Mouse (Mus musculus) forebrain, embryonic 13.5 days (tissue): Measurements from ENCODE around the gene Plcb1. TPM values are rescaled to one million over a fixed set of nuclear protein-coding genes. Genes with fewer than 3 reads are reported as not detected.

Source experiments
- ATAC-seq: fragments of 200-750 bp; cut with Nextera tagmentation; 2 replicates; pipeline ENCODE4 v1.8.0; 2017
- H3K27ac ChIP-seq: fragments of 300-500 bp; sonication (generic); 2 replicates; pipeline ENCODE4 v1.5.1; 2015; ENCODE audit warnings: inconsistent platforms, mild to moderate bottlenecking, moderate library complexity
- H3K27me3 ChIP-seq: fragments of 300-500 bp; sonication (generic); 2 replicates; pipeline ENCODE4 v1.6.1; 2015; ENCODE audit warnings: mild to moderate bottlenecking, inconsistent platforms
- H3K36me3 ChIP-seq: fragments of 300-500 bp; sonication (generic); 2 replicates; pipeline ENCODE4 v1.6.1; 2015; ENCODE audit warnings: mild to moderate bottlenecking, inconsistent platforms; ENCODE audit not compliant: poor library complexity, severe bottlenecking
- H3K4me1 ChIP-seq: fragments of 300-500 bp; sonication (generic); 2 replicates; pipeline ENCODE4 v1.6.1; 2015; ENCODE audit warnings: inconsistent platforms
- H3K4me2 ChIP-seq: fragments of 300-500 bp; sonication (generic); 2 replicates; pipeline ENCODE4 v1.6.1; 2015; ENCODE audit warnings: inconsistent platforms, mild to moderate bottlenecking, moderate library complexity
- H3K4me3 ChIP-seq: fragments of 300-500 bp; sonication (generic); 2 replicates; pipeline ENCODE4 v1.5.1; 2015; ENCODE audit warnings: mild to moderate bottlenecking, inconsistent platforms
- H3K9ac ChIP-seq: fragments of 300-500 bp; sonication (generic); 2 replicates; pipeline ENCODE4 v1.6.1; 2015; ENCODE audit warnings: mild to moderate bottlenecking, inconsistent platforms
- H3K9me3 ChIP-seq: fragments of 300-500 bp; sonication (generic); replicated peaks from 2 replicates; pipeline ENCODE4 v1.6.1; 2016; ENCODE audit warnings: inconsistent platforms
- whole genome bisulfite sequencing: fragments of 180-500 bp; shearing (Covaris S2); methylation state at CpG from one replicate; pipeline ENCODE4 v1.1.7; 2015; 5-methylcytosine and 5-hydroxymethylcytosine counted together
- polyA plus RNA-seq: library from polyadenylated mRNA; unstranded; fragments of >200 nt; fragmentation: Nextera tagmentation; extraction: Ambion mirVana; gene quantifications from 2 replicates; pipeline ENCODE4 v1.2.1, GENCODE M21; 2015

The Plcb1 gene
- polyA plus RNA-seq, 1 experiment from 2014 or later: 27.3 TPM

- WGBS: 20% methylated on average over 5 of the region's 5 CpGs
- Histone ChIP-seq H3K4me3 (no peak overlapping the region), H3K27me3 (no peaks in the 10 kb centered on the region), H3K4me1 (no peaks in the 10 kb centered on the region), H3K27ac (no peak overlapping the region), H3K36me3 (no peaks in the 10 kb centered on the region), H3K4me2 (no peak overlapping the region), H3K9ac (no peak overlapping the region), H3K9me3 (no peaks in the 10 kb centered on the region)
- no peak for ATAC-seq
Observed at GRCm38 (mm10) chr2:135419301-135419700, 633.4 kb downstream of the Plcb1 start.

- no peaks in the 10 kb centered on the region for H3K36me3 ChIP-seq
- 87% methylated on average over 5 of the region's 5 CpGs for WGBS
- H3K27ac ChIP-seq: no peak overlapping the region
- no peak overlapping the region for H3K4me3 ChIP-seq
- H3K4me1 ChIP-seq: peaks cover 5% of the 10 kb centered on the region; the same call in 1 of the 2 replicates
- no peaks in the 10 kb centered on the region for H3K27me3 ChIP-seq
- H3K9ac ChIP-seq: no peak overlapping the region
- H3K9me3 ChIP-seq: no peaks in the 10 kb centered on the region
- no peak overlapping the region for H3K4me2 ChIP-seq
- no peak for ATAC-seq
Observed at GRCm38 (mm10) chr2:135434947-135435515, 649.2 kb downstream of the Plcb1 start.

GRCm38 (mm10) chr2:135439034-135439433 lies 653.2 kb downstream of the Plcb1 start:
- no peak overlapping the region for H3K9ac ChIP-seq
- H3K36me3 ChIP-seq: no peaks in the 10 kb centered on the region
- ATAC-seq: peak; percentile 64
- H3K9me3 ChIP-seq: no peaks in the 10 kb centered on the region
- H3K4me2 ChIP-seq: no peak overlapping the region
- H3K4me1 ChIP-seq: peaks cover 6% of the 10 kb centered on the region; the same call in 1 of the 2 replicates
- no peak overlapping the region for H3K4me3 ChIP-seq
- H3K27ac ChIP-seq: no peak overlapping the region
- 87% methylated on average over 3 of the region's 3 CpGs for WGBS
- H3K27me3 ChIP-seq: no peaks in the 10 kb centered on the region

- no peak overlapping the region for H3K27ac ChIP-seq
- 5% methylated on average over 7 of the region's 7 CpGs for WGBS
- H3K36me3 ChIP-seq: no peaks in the 10 kb centered on the region
- peak; percentile 88 for ATAC-seq
- peak overlapping the region; percentile 36 for H3K4me2 ChIP-seq
- no peak overlapping the region for H3K4me3 ChIP-seq
- H3K27me3 ChIP-seq: no peaks in the 10 kb centered on the region
- H3K9ac ChIP-seq: no peak overlapping the region
- no peaks in the 10 kb centered on the region for H3K9me3 ChIP-seq
- peaks cover 6% of the 10 kb centered on the region; the same call in 1 of the 2 replicates for H3K4me1 ChIP-seq
Observed at GRCm38 (mm10) chr2:135439546-135440517, 654.0 kb downstream of the Plcb1 start.

GRCm38 (mm10) chr2:135453581-135453980 lies 667.7 kb downstream of the Plcb1 start:
- H3K4me3 ChIP-seq: no peak overlapping the region
- H3K9me3 ChIP-seq: no peaks in the 10 kb centered on the region
- H3K4me2 ChIP-seq: no peak overlapping the region
- no peak overlapping the region for H3K9ac ChIP-seq
- WGBS: 96% methylated on average over 1 of the region's 1 CpGs
- no peak for ATAC-seq
- no peak overlapping the region for H3K27ac ChIP-seq
- no peaks in the 10 kb centered on the region for H3K4me1 ChIP-seq
- no peaks in the 10 kb centered on the region for H3K36me3 ChIP-seq
- no peaks in the 10 kb centered on the region for H3K27me3 ChIP-seq

GRCm38 (mm10) chr2:135454015-135454414 lies 668.1 kb downstream of the Plcb1 start:
- WGBS: 86% methylated on average over 2 of the region's 2 CpGs
- Histone ChIP-seq H3K4me3 (no peak overlapping the region), H3K27ac (no peak overlapping the region), H3K9me3 (no peaks in the 10 kb centered on the region), H3K36me3 (no peaks in the 10 kb centered on the region), H3K4me2 (no peak overlapping the region), H3K9ac (no peak overlapping the region), H3K27me3 (no peaks in the 10 kb centered on the region), H3K4me1 (no peaks in the 10 kb centered on the region)
- no peak for ATAC-seq

- no peaks in the 10 kb centered on the region for H3K9me3 ChIP-seq
- no peaks in the 10 kb centered on the region for H3K27me3 ChIP-seq
- H3K4me1 ChIP-seq: no peaks in the 10 kb centered on the region
- ATAC-seq: no peak
- no peak overlapping the region for H3K4me2 ChIP-seq
- no peak overlapping the region for H3K9ac ChIP-seq
- no peak overlapping the region for H3K4me3 ChIP-seq
- H3K27ac ChIP-seq: no peak overlapping the region
- whole genome bisulfite sequencing: 71% methylated on average over 1 of the region's 1 CpGs
- no peaks in the 10 kb centered on the region for H3K36me3 ChIP-seq
Observed at GRCm38 (mm10) chr2:135454455-135454854, 668.6 kb downstream of the Plcb1 start.

GRCm38 (mm10) chr2:135467895-135468294 lies 682.0 kb downstream of the Plcb1 start:
- Histone ChIP-seq H3K27me3 (no peaks in the 10 kb centered on the region), H3K36me3 (no peaks in the 10 kb centered on the region), H3K9ac (no peak overlapping the region), H3K4me3 (no peak overlapping the region), H3K27ac (no peak overlapping the region), H3K9me3 (no peaks in the 10 kb centered on the region), H3K4me1 (peaks cover 5% of the 10 kb centered on the region), H3K4me2 (no peak overlapping the region)
- ATAC-seq: no peak
- 48% methylated on average over 4 of the region's 4 CpGs for WGBS

- Histone ChIP-seq H3K4me3 (no peak overlapping the region), H3K9me3 (no peaks in the 10 kb centered on the region), H3K36me3 (no peaks in the 10 kb centered on the region), H3K27ac (no peak overlapping the region), H3K4me2 (no peak overlapping the region), H3K9ac (no peak overlapping the region), H3K27me3 (no peaks in the 10 kb centered on the region), H3K4me1 (no peaks in the 10 kb centered on the region)
- no peak for ATAC-seq
- WGBS: 83% methylated on average over 4 of the region's 4 CpGs
Observed at GRCm38 (mm10) chr2:135474107-135474506, 688.2 kb downstream of the Plcb1 start.

GRCm38 (mm10) chr2:135485248-135485647 lies 699.4 kb downstream of the Plcb1 start:
- 0 out of 2 replicates have a peak, but pooled peaks cover 5% of the 10 kb centered on the region for H3K4me1 ChIP-seq
- H3K9me3 ChIP-seq: no peaks in the 10 kb centered on the region
- WGBS: 48% methylated on average over 2 of the region's 2 CpGs
- H3K27ac ChIP-seq: no peak overlapping the region
- no peak for ATAC-seq
- H3K9ac ChIP-seq: no peak overlapping the region
- no peak overlapping the region for H3K4me2 ChIP-seq
- no peaks in the 10 kb centered on the region for H3K27me3 ChIP-seq
- H3K4me3 ChIP-seq: no peak overlapping the region
- H3K36me3 ChIP-seq: no peaks in the 10 kb centered on the region

- H3K4me1 ChIP-seq: 0 out of 2 replicates have a peak, but pooled peaks cover 5% of the 10 kb centered on the region
- H3K4me3 ChIP-seq: no peak overlapping the region
- H3K9ac ChIP-seq: no peak overlapping the region
- H3K27me3 ChIP-seq: no peaks in the 10 kb centered on the region
- no peak overlapping the region for H3K27ac ChIP-seq
- H3K9me3 ChIP-seq: no peaks in the 10 kb centered on the region
- H3K36me3 ChIP-seq: no peaks in the 10 kb centered on the region
- no peak overlapping the region for H3K4me2 ChIP-seq
- no peak for ATAC-seq
- 85% methylated on average over 2 of the region's 2 CpGs for WGBS
Observed at GRCm38 (mm10) chr2:135488277-135488676, 702.4 kb downstream of the Plcb1 start.

GRCm38 (mm10) chr2:135489127-135489526 lies 703.3 kb downstream of the Plcb1 start:
- no peak for ATAC-seq
- Histone ChIP-seq H3K36me3 (no peaks in the 10 kb centered on the region), H3K27me3 (no peaks in the 10 kb centered on the region), H3K4me1 (0 out of 2 replicates have a peak, but pooled peaks cover 1% of the 10 kb centered on the region), H3K4me3 (no peak overlapping the region), H3K27ac (no peak overlapping the region), H3K9ac (no peak overlapping the region), H3K9me3 (no peaks in the 10 kb centered on the region), H3K4me2 (no peak overlapping the region)
- 53% methylated on average over 2 of the region's 2 CpGs for WGBS
